Mouse (Mus musculus): ENCODE data around the gene Hoxc9.
A peak's percentile ranks its signal among the peaks of the same experiment; 100 is the strongest.

Hoxc9 gene

GRCm38 (mm10) chr15:102998608-102999182 is 22.5 kb downstream of the Hoxc9 start:
- DNase-seq (ENCODE audit: low read depth, low spot score), result no peak

- DNase-seq (ENCODE audit: low read depth, low spot score), result peak; percentile 22
Observed at GRCm38 (mm10) chr15:102999183-102999831, 23.1 kb downstream of the Hoxc9 start.

GRCm38 (mm10) chr15:102999955-103000354 is 23.7 kb downstream of the Hoxc9 start:
- DNase-seq (ENCODE audit: low read depth, low spot score), result no peak

- DNase-seq (ENCODE audit: low read depth, low spot score), result no peak
Observed at GRCm38 (mm10) chr15:103000501-103000901, 24.3 kb downstream of the Hoxc9 start.

GRCm38 (mm10) chr15:103001370-103001769 is 25.1 kb downstream of the Hoxc9 start:
- DNase-seq (ENCODE audit: low read depth, low spot score), result no peak

GRCm38 (mm10) chr15:103002156-103002555 is 25.9 kb downstream of the Hoxc9 start:
- no peak for DNase-seq (ENCODE audit: low read depth, low spot score)

GRCm38 (mm10) chr15:103002821-103003448 is 26.7 kb downstream of the Hoxc9 start:
- no peak for DNase-seq (ENCODE audit: low read depth, low spot score)

GRCm38 (mm10) chr15:103005308-103005707 is 29.1 kb downstream of the Hoxc9 start:
- no peak for DNase-seq (ENCODE audit: low read depth, low spot score)

GRCm38 (mm10) chr15:103005797-103006196 is 29.6 kb downstream of the Hoxc9 start:
- no peak for DNase-seq (ENCODE audit: low read depth, low spot score)

GRCm38 (mm10) chr15:103006326-103006725 is 30.1 kb downstream of the Hoxc9 start:
- no peak for DNase-seq (ENCODE audit: low read depth, low spot score)

GRCm38 (mm10) chr15:103009265-103010111 is 33.2 kb downstream of the Hoxc9 start:
- DNase-seq (ENCODE audit: low read depth, low spot score), result no peak

- no peak for DNase-seq (ENCODE audit: low read depth, low spot score)
Observed at GRCm38 (mm10) chr15:103010112-103010846, 34.0 kb downstream of the Hoxc9 start.

- no peak for DNase-seq (ENCODE audit: low read depth, low spot score)
Observed at GRCm38 (mm10) chr15:103010847-103011555, 34.8 kb downstream of the Hoxc9 start.

- DNase-seq (ENCODE audit: low read depth, low spot score), result no peak
Observed at GRCm38 (mm10) chr15:103011928-103012486, 35.8 kb downstream of the Hoxc9 start.

GRCm38 (mm10) chr15:103013238-103013984 is 37.2 kb downstream of the Hoxc9 start:
- peak; percentile 71 for DNase-seq (ENCODE audit: low read depth, low spot score)

- DNase-seq (ENCODE audit: low read depth, low spot score), result peak; percentile 4
Observed at GRCm38 (mm10) chr15:103014166-103015008, 38.1 kb downstream of the Hoxc9 start.

GRCm38 (mm10) chr15:103015009-103015399 is 38.8 kb downstream of the Hoxc9 start:
- DNase-seq (ENCODE audit: low read depth, low spot score), result no peak

GRCm38 (mm10) chr15:103015406-103016166 is 39.3 kb downstream of the Hoxc9 start:
- DNase-seq (ENCODE audit: low read depth, low spot score), result no peak
